Mouse (Mus musculus) hindbrain, postnatal 0 days (tissue): ENCODE results near the gene Trim44. TPM values are rescaled to one million over a fixed set of nuclear protein-coding genes. Genes with fewer than 3 reads are reported as not detected.

Experiments
- ATAC-seq: fragments of 200-750 bp; cut with Nextera tagmentation; 2 replicates; pipeline ENCODE4 v1.8.0; 2017; ENCODE audit warnings: mild to moderate bottlenecking, moderate TSS enrichment, moderate library complexity
- DNase-seq: peaks from one replicate; pipeline ENCODE4 v3.0.0-alpha.2; 2015; ENCODE audit warnings: low spot score
- H3K27ac ChIP-seq: fragments of 300-500 bp; sonication (generic); 2 replicates; pipeline ENCODE4 v1.5.1; 2014; ENCODE audit warnings: mild to moderate bottlenecking
- H3K27me3 ChIP-seq: fragments of 300-500 bp; sonication (generic); 2 replicates; pipeline ENCODE4 v1.6.1; 2014; ENCODE audit warnings: low read length, mixed read lengths; ENCODE audit not compliant: insufficient read depth
- H3K36me3 ChIP-seq: fragments of 300-500 bp; sonication (generic); 2 replicates; pipeline ENCODE4 v1.6.1; 2014; ENCODE audit warnings: low read length, mixed read lengths; ENCODE audit not compliant: insufficient read depth
- H3K4me1 ChIP-seq: fragments of 300-500 bp; sonication (generic); 2 replicates; pipeline ENCODE4 v1.6.1; 2014; ENCODE audit warnings: antibody characterized with exemption, low read length, mixed read lengths; ENCODE audit not compliant: insufficient read depth
- H3K4me2 ChIP-seq: fragments of 300-500 bp; sonication (generic); 2 replicates; pipeline ENCODE4 v1.6.1; 2014; ENCODE audit warnings: low read depth, mild to moderate bottlenecking, low read length, moderate library complexity, mixed read lengths
- H3K4me3 ChIP-seq: fragments of 300-500 bp; sonication (generic); 2 replicates; pipeline ENCODE4 v1.5.1; 2014; ENCODE audit warnings: low read length
- H3K9ac ChIP-seq: fragments of 300-500 bp; sonication (generic); replicated peaks from 2 replicates; pipeline ENCODE4 v1.6.1; 2014; ENCODE audit warnings: mild to moderate bottlenecking, low read length, moderate library complexity, mixed read lengths
- H3K9me3 ChIP-seq: fragments of 300-500 bp; sonication (generic); 2 replicates; pipeline ENCODE4 v1.6.1; 2016; ENCODE audit warnings: low read length, mixed read lengths
- CTCF ChIP-seq: IDR thresholded peaks from 2 replicates; pipeline ENCODE4 v1.5.1; 2016; ENCODE audit warnings: antibody characterized with exemption, control low read depth, low read depth
- WGBS: fragments of 180-500 bp; shearing (Covaris S2); extraction: QIAGEN DNeasy Blood & Tissue Kit; methylation state at CpG from one replicate; pipeline ENCODE4 v1.1.7; 2014; 5-methylcytosine and 5-hydroxymethylcytosine counted together
- polyA plus RNA-seq: library from polyadenylated mRNA; unstranded; fragments of >200 nt; fragmentation: Nextera tagmentation; extraction: Ambion mirVana; gene quantifications from 2 replicates; pipeline ENCODE4 v1.2.1, GENCODE M21; 2015
- total RNA-seq: library from RNA; depleted of rRNA; stranded (reverse); fragments of >200 nt; gene quantifications from 2 replicates; pipeline ENCODE4 v1.2.3, GENCODE M21; 2014; rRNA removed

Trim44 gene
- 78.2 and 87.6 TPM in 2 replicates for total RNA-seq
- polyA plus RNA-seq, result 42.2 and 44.1 TPM in 2 replicates

DNA sequence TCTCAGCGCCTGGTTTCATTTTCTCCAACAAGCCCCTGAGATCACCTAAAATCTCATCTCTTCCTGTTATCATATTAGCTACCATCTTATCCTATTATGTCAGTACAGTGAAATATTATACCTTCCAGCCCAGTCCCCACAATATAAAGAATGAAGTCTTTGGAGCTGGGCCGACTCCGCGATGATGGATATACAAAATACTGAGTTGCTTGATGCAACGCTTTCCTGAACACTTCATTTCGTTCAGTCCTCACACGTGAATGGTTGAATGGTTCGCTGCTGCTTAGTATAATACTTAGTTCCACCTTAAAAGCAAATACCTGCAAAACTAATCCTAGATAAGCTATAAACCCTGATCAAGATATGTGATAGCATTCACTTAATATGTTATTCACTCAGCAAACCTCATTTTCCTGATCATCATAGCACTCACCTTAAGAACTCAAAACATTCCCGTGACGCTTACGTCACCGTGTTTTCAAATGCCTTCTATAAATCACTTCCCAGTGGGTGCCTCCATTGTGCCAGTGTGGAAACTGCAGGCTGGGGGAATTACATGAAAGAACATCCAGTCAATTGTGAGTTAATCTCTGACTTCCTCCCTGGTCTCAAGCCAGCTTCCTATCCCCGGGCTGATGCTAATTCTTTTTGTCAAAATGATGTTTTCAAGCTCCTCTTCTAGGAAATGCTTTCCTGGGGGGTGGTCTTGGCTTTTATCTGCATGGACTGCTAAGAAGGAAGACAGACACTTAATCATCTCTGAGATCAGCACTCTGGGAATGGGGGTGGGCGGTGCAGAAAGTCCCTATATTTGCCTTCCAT is at the start of gene Trim44:
Trim44 (minus strand) TSS at position 466 of the 822 bp plus-strand sequence.
- ATAC-seq, result peak; percentile 77
- H3K9me3 ChIP-seq, result no peaks in the 10 kb centered on the region
- H3K9ac ChIP-seq, result 0 out of 2 replicates have a peak within 1 kb of the TSS, but pooled peaks have one; percentile 21
- DNase-seq, result peak; percentile 70
- peak within 1 kb of the TSS; percentile 48; the same call in 1 of the 2 replicates for H3K27ac ChIP-seq
- H3K36me3 ChIP-seq, result no peaks in the 10 kb centered on the region
- H3K4me3 ChIP-seq, result no peak within 1 kb of the TSS
- 0 out of 2 replicates have a peak, but pooled peaks cover 11% of the 10 kb centered on the region for H3K4me1 ChIP-seq
- WGBS, result 28% methylated on average over 14 of the region's 14 CpGs
- 0 out of 2 replicates have a peak, but pooled peaks have one; percentile 15 for TF ChIP-seq CTCF
- no peaks in the 10 kb centered on the region for H3K27me3 ChIP-seq
- H3K4me2 ChIP-seq, result peak within 1 kb of the TSS; percentile 38

GRCm38 (mm10) chr2:102455126-102455525 is 47.5 kb upstream of the Trim44 start:
- ATAC-seq (no peak), DNase-seq (no peak)
- Histone ChIP-seq H3K4me1 (no peaks in the 10 kb centered on the region; the same call in 1 of the 2 replicates), H3K9ac (no peak overlapping the region), H3K4me2 (no peak overlapping the region), H3K9me3 (no peaks in the 10 kb centered on the region), H3K36me3 (no peaks in the 10 kb centered on the region), H3K27ac (no peak overlapping the region), H3K4me3 (no peak overlapping the region), H3K27me3 (no peaks in the 10 kb centered on the region)
- 79% methylated on average over 1 of the region's 1 CpGs for WGBS
- no peak for TF ChIP-seq CTCF

DNA sequence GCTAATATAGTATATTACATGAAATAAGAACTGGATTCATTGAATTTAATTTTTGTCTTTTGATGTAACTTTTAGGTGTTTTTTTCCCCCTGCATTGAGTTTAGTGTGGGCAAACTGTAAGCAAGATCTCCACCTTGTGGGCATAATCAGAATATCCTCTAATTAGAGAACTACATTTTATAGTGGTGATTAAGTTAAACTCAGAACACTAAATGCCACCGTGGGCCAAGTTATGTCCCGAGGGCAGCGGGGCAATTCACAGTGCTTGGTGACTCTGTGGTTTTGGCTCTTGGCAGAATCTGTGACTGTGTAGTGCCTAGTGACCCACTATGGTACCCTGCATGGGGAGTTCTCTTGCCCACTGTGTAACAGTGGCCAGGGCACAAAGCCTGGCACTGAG is 45.8 kb upstream of the Trim44 start:
- Histone ChIP-seq H3K9ac (no peak overlapping the region), H3K27me3 (no peaks in the 10 kb centered on the region), H3K27ac (no peak overlapping the region), H3K36me3 (no peaks in the 10 kb centered on the region), H3K9me3 (no peaks in the 10 kb centered on the region), H3K4me2 (no peak overlapping the region), H3K4me1 (no peaks in the 10 kb centered on the region; the same call in 1 of the 2 replicates), H3K4me3 (no peak overlapping the region)
- WGBS, result 17% methylated on average over 3 of the region's 3 CpGs
- DNase-seq (peak; percentile 82), ATAC-seq (no peak)
- peak; percentile 75 for TF ChIP-seq CTCF

DNA sequence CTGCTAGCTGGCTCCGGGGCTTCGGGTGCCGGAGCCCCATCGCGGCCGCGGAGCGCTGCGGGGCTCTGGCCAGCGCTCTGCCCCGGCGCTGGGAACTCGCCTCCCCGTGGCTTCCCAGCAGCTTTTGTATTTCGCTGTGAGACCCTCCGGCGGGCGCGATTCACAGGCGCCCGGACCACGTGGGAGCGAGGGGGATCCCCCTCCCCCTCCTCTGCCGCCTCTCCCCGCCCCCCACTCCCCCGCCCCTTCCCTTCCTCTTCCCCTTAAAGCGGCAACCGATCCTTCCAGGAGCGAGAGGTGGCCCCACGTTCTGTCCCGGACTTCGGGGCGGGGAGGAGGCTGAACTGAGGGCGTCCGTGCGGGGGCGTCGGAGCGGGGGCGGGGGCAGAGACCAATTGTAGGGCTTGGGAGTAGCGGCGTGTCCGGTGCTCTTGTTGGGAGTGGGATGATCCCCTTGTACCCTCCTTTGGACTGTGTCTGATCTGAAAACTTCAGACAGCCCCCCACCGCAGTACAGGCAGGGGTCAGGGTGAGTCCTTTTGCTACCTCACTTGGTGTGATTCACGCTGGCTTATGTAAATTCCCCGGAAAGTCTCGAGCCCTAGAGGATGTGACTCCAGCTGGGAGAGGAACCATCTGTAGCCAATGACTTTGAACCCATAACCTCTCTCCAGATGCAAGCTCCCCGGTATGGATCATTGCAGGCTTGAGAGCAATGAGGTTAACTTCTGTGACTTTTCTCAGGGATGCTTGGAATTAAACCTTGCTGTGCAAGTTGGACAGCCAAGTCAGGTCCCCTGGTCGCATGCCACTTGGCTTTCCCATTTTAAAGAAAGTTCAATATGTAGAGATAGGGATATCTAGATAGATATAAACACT is 44.3 kb upstream of the Trim44 start, which contains the start of gene Fjx1:
Fjx1 (minus strand) TSS at position 829 of the 879 bp plus-strand sequence.
- Histone ChIP-seq H3K4me1 (no peaks in the 10 kb centered on the region; the same call in 1 of the 2 replicates), H3K9ac (peak within 1 kb of the TSS; percentile 82), H3K36me3 (no peaks in the 10 kb centered on the region), H3K4me3 (peak within 1 kb of the TSS; percentile 83), H3K9me3 (no peaks in the 10 kb centered on the region), H3K27ac (peak within 1 kb of the TSS; percentile 71), H3K27me3 (no peaks in the 10 kb centered on the region), H3K4me2 (peak within 1 kb of the TSS; percentile 96)
- ATAC-seq (peak; percentile 86), DNase-seq (peak; percentile 92)
- WGBS, result 1% methylated on average over 33 of the region's 49 CpGs
- no peak for TF ChIP-seq CTCF

- 2% methylated on average over 100 of the region's 109 CpGs for WGBS
- Histone ChIP-seq H3K9me3 (no peaks in the 10 kb centered on the region), H3K36me3 (no peaks in the 10 kb centered on the region), H3K27ac (peak overlapping the region; percentile 71), H3K4me1 (no peaks in the 10 kb centered on the region; the same call in 1 of the 2 replicates), H3K4me3 (peak overlapping the region; percentile 83), H3K27me3 (no peaks in the 10 kb centered on the region), H3K9ac (peak overlapping the region; percentile 82), H3K4me2 (peak overlapping the region; percentile 96)
- ATAC-seq (peak; percentile 63), DNase-seq (peak; percentile 57)
- no peak for TF ChIP-seq CTCF
Measured at GRCm38 (mm10) chr2:102450761-102451670, 43.4 kb upstream of the Trim44 start.
